29 mouse cellular contexts compared by ENCODE assay signal in genomic region chr1:191520194-191520593, GRCm38 (mm10). TPM values are rescaled to one million over a fixed set of nuclear protein-coding genes. Genes with fewer than 3 reads are reported as not detected.
DNase-seq lines count a peak whose midpoint lies in the region; ATAC-seq lines count a peak whose summit lies in the region.
"Had no signal": no experiment of that assay in that cellular context is flagged by ENCODE, and none has a peak within 500 bp of the region (broad histone marks: within the 10 kb centered on the region; RNA-seq: fewer than 3 reads in every experiment).

No protein-coding gene starts in this region.

- DNase-seq in heart, postnatal 14 days = no peak
- no peak for DNase-seq in lung, postnatal 4 days
- DNase-seq in thymus, postnatal 10 days (ENCODE audit: low spot score in 2 of 2) = peak; percentile 65 to 70
- DNase-seq in thymus, postnatal 4 days = peak; percentile 72
- no peak for DNase-seq in kidney, postnatal 36 days
- DNase-seq: adrenal gland, adult 2 months; adrenal gland, postnatal 36 days; cerebellum, adult 18-20 months; cerebellum, postnatal 10 days; gastrocnemius, postnatal 25 days; kidney, adult 11 months; kidney, postnatal 14 days; lung, adult 2 months; lung, postnatal 14 days; right cerebral cortex, postnatal 14 days had no signal

- ATAC-seq in heart, embryonic 15.5 days (replicated peaks; ENCODE audit: insufficient number of reproducible peaks, insufficient read depth, low FRiP score, low read depth) = peak; percentile 43; the same call in 1 of the 2 replicates
- ATAC-seq in lung, embryonic 15.5 days (ENCODE audit: borderline replicate concordance, extremely low read depth, low FRiP score, low TSS enrichment) = 0 out of 2 replicates have a peak, but pooled peaks have one; percentile 23
- ATAC-seq: forebrain, embryonic 15.5 days had no signal

- H3K36me3 ChIP-seq in heart, embryonic 15.5 days = no peaks in the 10 kb centered on the region
- no peaks in the 10 kb centered on the region for H3K36me3 ChIP-seq in lung, embryonic 15.5 days
- H3K36me3 ChIP-seq: embryonic facial prominence, embryonic 13.5 days; forebrain, embryonic 10.5 days; forebrain, embryonic 15.5 days; hindbrain, embryonic 10.5 days; hindbrain, embryonic 15.5 days; limb, embryonic 12.5 days; midbrain, embryonic 12.5 days; neural tube, embryonic 13.5 days; stomach, embryonic 15.5 days had no signal

- H3K9ac ChIP-seq in heart, embryonic 15.5 days = no peak overlapping the region
- H3K9ac ChIP-seq in lung, embryonic 15.5 days = no peak overlapping the region
- H3K9ac ChIP-seq: embryonic facial prominence, embryonic 13.5 days; forebrain, embryonic 15.5 days; hindbrain, embryonic 15.5 days; limb, embryonic 12.5 days; midbrain, embryonic 12.5 days; neural tube, embryonic 13.5 days; stomach, embryonic 15.5 days had no signal

- no peak overlapping the region for H3K4me3 ChIP-seq in heart, embryonic 15.5 days
- no peak overlapping the region for H3K4me3 ChIP-seq in lung, embryonic 15.5 days
- H3K4me3 ChIP-seq: embryonic facial prominence, embryonic 13.5 days; forebrain, embryonic 10.5 days; forebrain, embryonic 15.5 days; hindbrain, embryonic 10.5 days; hindbrain, embryonic 15.5 days; layer of hippocampus, adult 2 months; left cerebral cortex, adult 2 months; limb, embryonic 12.5 days; midbrain, embryonic 12.5 days; neural tube, embryonic 13.5 days; stomach, embryonic 15.5 days had no signal

- intact Hi-C loops in heart, postnatal 14 days (cut with DNase I) = no loop called here

- H3K4me2 ChIP-seq in heart, embryonic 15.5 days = no peak overlapping the region
- no peak overlapping the region for H3K4me2 ChIP-seq in lung, embryonic 15.5 days
- H3K4me2 ChIP-seq: embryonic facial prominence, embryonic 13.5 days; forebrain, embryonic 15.5 days; hindbrain, embryonic 15.5 days; limb, embryonic 12.5 days; midbrain, embryonic 12.5 days; neural tube, embryonic 13.5 days; stomach, embryonic 15.5 days had no signal

- peak overlapping the region; percentile 40; the same call in 1 of the 2 replicates for H3K27ac ChIP-seq in heart, embryonic 15.5 days
- H3K27ac ChIP-seq in lung, embryonic 15.5 days = no peak overlapping the region
- H3K27ac ChIP-seq: embryonic facial prominence, embryonic 13.5 days; forebrain, embryonic 10.5 days; forebrain, embryonic 15.5 days; hindbrain, embryonic 10.5 days; hindbrain, embryonic 15.5 days; layer of hippocampus, adult 2 months; left cerebral cortex, adult 2 months; limb, embryonic 12.5 days; midbrain, embryonic 12.5 days; neural tube, embryonic 13.5 days; stomach, embryonic 15.5 days had no signal

- no peaks in the 10 kb centered on the region for H3K27me3 ChIP-seq in heart, embryonic 15.5 days
- no peaks in the 10 kb centered on the region for H3K27me3 ChIP-seq in lung, embryonic 15.5 days
- H3K27me3 ChIP-seq: CH12.LX; embryonic facial prominence, embryonic 13.5 days; forebrain, embryonic 15.5 days; hindbrain, embryonic 15.5 days; limb, embryonic 12.5 days; midbrain, embryonic 12.5 days; neural tube, embryonic 13.5 days; stomach, embryonic 15.5 days had no signal

- WGBS in heart, embryonic 15.5 days = 67% methylated on average over 7 of the region's 7 CpGs
- WGBS in lung, embryonic 15.5 days = 72% methylated on average over 7 of the region's 7 CpGs

- H3K4me1 ChIP-seq in heart, embryonic 15.5 days (replicated peaks) = peaks cover 15% of the 10 kb centered on the region
- no peaks in the 10 kb centered on the region for H3K4me1 ChIP-seq in lung, embryonic 15.5 days
- H3K4me1 ChIP-seq: embryonic facial prominence, embryonic 13.5 days; forebrain, embryonic 15.5 days; hindbrain, embryonic 15.5 days; midbrain, embryonic 12.5 days; neural tube, embryonic 13.5 days; stomach, embryonic 15.5 days had no signal

- no peaks in the 10 kb centered on the region for H3K9me3 ChIP-seq in heart, embryonic 15.5 days (replicated peaks)
- H3K9me3 ChIP-seq in lung, embryonic 15.5 days = no peaks in the 10 kb centered on the region
- H3K9me3 ChIP-seq: embryonic facial prominence, embryonic 13.5 days; forebrain, embryonic 10.5 days; forebrain, embryonic 15.5 days; hindbrain, embryonic 10.5 days; hindbrain, embryonic 15.5 days; limb, embryonic 12.5 days; midbrain, embryonic 12.5 days; neural tube, embryonic 13.5 days; stomach, embryonic 15.5 days had no signal

RNA-seq across cellular contexts. Expression of gene Dtl, which starts 55.1 kb away (rescaled TPM):
- 19.8 and 26.6 TPM in 2 replicates for polyA plus RNA-seq in heart, embryonic 15.5 days (2015; fragmentation: Nextera tagmentation; extraction: Ambion mirVana)
- total RNA-seq in heart, postnatal 14 days (2021) = 1 to 10 TPM in 1 of 2 experiments, under 1 TPM in 1; 0.98 to 2.1 TPM
- polyA plus RNA-seq in lung, embryonic 15.5 days (2015; fragmentation: Nextera tagmentation; extraction: Ambion mirVana) = 57.8 and 59.6 TPM in 2 replicates

RNA-seq across cellular contexts. Expression of gene Ints7, which starts 55.2 kb away (rescaled TPM):
- 28.5 and 38.9 TPM in 2 replicates for polyA plus RNA-seq in heart, embryonic 15.5 days (2015; fragmentation: Nextera tagmentation; extraction: Ambion mirVana)
- 10 to 100 TPM; 17.9 to 19.8 TPM for total RNA-seq in heart, postnatal 14 days (2021)
- 56.3 TPM in 2 replicates for polyA plus RNA-seq in lung, embryonic 15.5 days (2015; fragmentation: Nextera tagmentation; extraction: Ambion mirVana)

Comparison
In these comparisons a context has a peak if more than half of its experiments do, and no peak if none do; other contexts are left out.
1. DNase-seq: peak in thymus, postnatal 10 days (2 of 2) and thymus, postnatal 4 days (single experiment); none in heart, postnatal 14 days (0 of 2), lung, postnatal 4 days (0 of 2) and kidney, postnatal 36 days (0 of 2).